Mouse (Mus musculus): ENCODE measurements at regions not wholly inside any gene's neighbourhood (a gene's known extent, or its start where the extent isn't known, plus 50 kb on each side); places are given as distances from the start of the nearest gene placed in this dataset.
"Not testable (repeated sequence)": the region's sequence is repeated elsewhere in the genome, so short reads cannot be mapped to it uniquely, and the experiment has no call there.

DNA sequence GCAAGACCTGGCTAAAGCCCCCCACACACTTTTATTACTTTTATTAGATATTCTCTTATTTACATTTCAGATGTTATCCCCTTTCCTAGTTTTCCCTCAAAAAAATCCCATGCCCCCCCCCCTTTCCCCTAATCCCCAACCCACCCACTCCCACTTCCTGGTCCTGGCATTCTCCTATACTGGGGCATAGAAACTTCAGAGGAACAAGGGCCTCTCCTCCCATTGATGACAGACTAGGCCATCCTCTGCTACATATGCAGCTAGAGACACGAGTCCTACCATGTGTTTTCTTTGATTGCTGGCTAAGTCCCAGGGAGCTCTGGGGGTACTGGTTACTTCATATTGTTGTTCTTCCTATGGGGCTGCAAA, 116.8 kb downstream of the Rfpl4b start:
- 84% methylated on average over 1 of the region's 1 CpGs for WGBS
- not testable (repeated sequence) for H3K4me1 ChIP-seq (ENCODE audit: insufficient read depth); H3K9ac ChIP-seq; ATAC-seq; DNase-seq; H3K27ac ChIP-seq (ENCODE audit: low read depth, low read length); H3K4me3 ChIP-seq (ENCODE audit: low read depth, low read length); H3K9me3 ChIP-seq (ENCODE audit: low read length); H3K27me3 ChIP-seq (ENCODE audit: insufficient read depth, low read length); H3K4me2 ChIP-seq (ENCODE audit: low read depth); H3K36me3 ChIP-seq (ENCODE audit: insufficient read depth)

DNA sequence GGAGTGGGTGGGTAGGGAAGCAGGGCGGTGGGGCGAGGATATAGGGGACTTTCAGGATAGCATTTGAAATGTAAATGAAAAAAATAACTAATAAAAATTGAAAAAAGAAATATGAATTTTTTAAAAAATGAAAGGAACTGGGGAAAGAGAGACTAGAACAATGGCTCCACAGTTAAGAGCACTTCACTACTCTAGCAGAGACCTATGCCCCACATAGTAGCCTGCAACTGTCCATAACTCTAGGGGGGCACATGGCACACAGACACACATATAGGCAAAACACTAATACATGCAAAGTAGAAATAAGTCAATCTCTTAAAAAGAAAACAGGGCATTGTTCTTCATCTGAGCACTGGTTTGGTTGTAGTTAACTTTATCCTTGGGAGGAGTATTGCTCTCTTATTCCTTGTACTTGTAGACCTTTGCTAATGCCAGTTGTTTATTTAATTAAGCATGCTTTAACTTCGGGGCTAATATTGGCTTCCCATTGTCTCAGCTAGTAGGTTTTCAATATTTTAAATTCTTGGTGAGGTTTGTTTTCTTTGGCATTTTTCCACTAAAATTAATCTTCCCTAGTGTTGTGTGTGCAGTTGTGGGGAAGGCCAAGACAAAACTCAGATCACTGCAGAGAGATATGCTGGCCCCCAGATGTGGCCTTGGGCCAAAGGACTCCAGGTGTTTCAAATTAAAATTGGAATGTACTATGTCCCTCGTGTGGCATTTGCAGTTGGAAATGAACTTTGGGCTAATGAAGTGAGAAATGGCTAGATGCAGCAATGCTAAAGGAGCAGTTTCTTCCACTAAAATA, 117.4 kb downstream of the Rfpl4b start:
- H3K4me3 ChIP-seq (ENCODE audit: low read depth, low read length), result no peak overlapping the region
- H3K27ac ChIP-seq (ENCODE audit: low read depth, low read length), result no peak overlapping the region
- no peaks in the 10 kb centered on the region for H3K27me3 ChIP-seq (ENCODE audit: insufficient read depth, low read length)
- no peak for TF ChIP-seq CTCF (IDR thresholded peaks at IDR 0.05; ENCODE audit: low read depth)
- DNase-seq (no peak), ATAC-seq (no peak)
- no peaks in the 10 kb centered on the region for H3K9me3 ChIP-seq (ENCODE audit: low read length)
- H3K9ac ChIP-seq, result no peak overlapping the region
- H3K4me2 ChIP-seq (ENCODE audit: low read depth), result no peak overlapping the region
- WGBS, result 84% methylated on average over 4 of the region's 4 CpGs
- H3K4me1 ChIP-seq (ENCODE audit: insufficient read depth), result no peaks in the 10 kb centered on the region
- no peaks in the 10 kb centered on the region for H3K36me3 ChIP-seq (ENCODE audit: insufficient read depth)

DNA sequence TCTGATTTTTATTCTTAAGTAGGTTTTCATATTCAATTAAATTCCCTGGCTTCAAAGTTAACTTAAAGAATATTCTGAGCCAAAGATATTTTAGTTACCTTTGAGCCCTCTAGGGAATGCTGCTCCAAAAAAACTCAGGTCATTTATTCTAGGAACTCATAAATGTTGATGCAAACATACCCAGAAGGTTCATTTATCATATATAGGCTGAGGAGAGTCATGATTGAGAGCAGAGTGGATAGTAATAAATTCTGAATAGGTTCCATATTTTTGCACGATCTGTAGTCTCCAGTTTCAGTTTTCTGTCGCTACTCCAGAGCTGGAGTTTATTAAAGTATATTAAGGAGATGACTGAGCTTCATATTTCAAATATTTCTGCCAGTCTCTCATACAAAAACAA, 144.1 kb downstream of the Rfpl4b start:
- Histone ChIP-seq H3K4me3 (ENCODE audit: low read depth, low read length) (no peak overlapping the region), H3K27ac (ENCODE audit: low read depth, low read length) (no peak overlapping the region), H3K9ac (no peak overlapping the region), H3K27me3 (ENCODE audit: insufficient read depth, low read length) (no peaks in the 10 kb centered on the region), H3K36me3 (ENCODE audit: insufficient read depth) (no peaks in the 10 kb centered on the region), H3K4me1 (ENCODE audit: insufficient read depth) (no peaks in the 10 kb centered on the region), H3K4me2 (ENCODE audit: low read depth) (no peak overlapping the region), H3K9me3 (ENCODE audit: low read length) (no peaks in the 10 kb centered on the region)
- no peak for DNase-seq
- no peak for ATAC-seq
- TF ChIP-seq CTCF (IDR thresholded peaks at IDR 0.05; ENCODE audit: low read depth), result no peak
- 76% methylated on average over 2 of the region's 2 CpGs for WGBS

DNA sequence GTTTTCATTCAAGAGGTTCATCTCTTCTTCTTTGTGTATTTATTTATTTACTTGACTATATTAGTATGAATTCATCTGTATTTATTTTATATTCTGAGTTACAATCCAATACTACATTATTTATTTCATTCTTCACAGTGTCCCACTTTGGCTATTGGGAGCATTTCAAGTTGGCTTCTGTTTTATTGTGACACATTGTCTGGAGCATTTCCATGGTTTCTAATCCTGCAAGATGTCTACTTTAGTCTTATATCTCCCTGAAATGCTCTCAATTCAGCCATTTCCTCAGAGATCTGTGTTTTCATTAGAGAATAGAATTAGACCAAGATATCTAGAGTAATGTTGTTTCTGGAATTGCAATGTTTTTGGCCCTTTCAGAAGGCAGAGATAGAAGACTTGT, 153.0 kb downstream of the Rfpl4b start:
- peak; percentile 30 for DNase-seq
- Histone ChIP-seq H3K9ac (no peak overlapping the region), H3K9me3 (ENCODE audit: low read length) (no peaks in the 10 kb centered on the region), H3K4me3 (ENCODE audit: low read depth, low read length) (no peak overlapping the region), H3K4me2 (ENCODE audit: low read depth) (no peak overlapping the region), H3K4me1 (ENCODE audit: insufficient read depth) (no peaks in the 10 kb centered on the region), H3K36me3 (ENCODE audit: insufficient read depth) (no peaks in the 10 kb centered on the region), H3K27ac (ENCODE audit: low read depth, low read length) (no peak overlapping the region), H3K27me3 (ENCODE audit: insufficient read depth, low read length) (no peaks in the 10 kb centered on the region)
- no peak for TF ChIP-seq CTCF (IDR thresholded peaks at IDR 0.05; ENCODE audit: low read depth)
- ATAC-seq, result no peak

DNA sequence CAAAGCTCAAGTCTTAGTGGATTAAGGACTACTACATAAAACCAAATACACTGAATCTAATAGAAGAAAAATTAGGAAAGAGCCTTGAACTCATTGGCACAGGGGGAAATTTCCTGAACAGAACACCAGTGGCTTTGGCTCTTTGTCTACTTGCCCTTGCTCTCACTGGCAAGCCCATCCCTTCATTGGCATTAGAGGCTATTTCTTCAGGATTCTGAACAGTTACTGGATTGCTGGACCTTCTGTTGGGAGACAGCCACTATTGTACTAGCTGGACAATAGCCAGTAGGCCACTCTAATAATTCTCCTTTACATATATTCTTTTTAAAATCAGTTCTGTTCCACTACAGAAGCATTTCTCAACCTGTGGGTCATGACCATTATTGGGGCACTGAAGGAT, 153.7 kb downstream of the Rfpl4b start:
- H3K4me3 ChIP-seq (ENCODE audit: low read depth, low read length), result no peak overlapping the region
- H3K36me3 ChIP-seq (ENCODE audit: insufficient read depth), result no peaks in the 10 kb centered on the region
- H3K9ac ChIP-seq, result no peak overlapping the region
- no peak for DNase-seq
- no peak for ATAC-seq
- H3K4me1 ChIP-seq (ENCODE audit: insufficient read depth), result no peaks in the 10 kb centered on the region
- H3K9me3 ChIP-seq (ENCODE audit: low read length), result no peaks in the 10 kb centered on the region
- no peak overlapping the region for H3K27ac ChIP-seq (ENCODE audit: low read depth, low read length)
- TF ChIP-seq CTCF (IDR thresholded peaks at IDR 0.05; ENCODE audit: low read depth), result no peak
- H3K27me3 ChIP-seq (ENCODE audit: insufficient read depth, low read length), result no peaks in the 10 kb centered on the region
- H3K4me2 ChIP-seq (ENCODE audit: low read depth), result no peak overlapping the region

DNA sequence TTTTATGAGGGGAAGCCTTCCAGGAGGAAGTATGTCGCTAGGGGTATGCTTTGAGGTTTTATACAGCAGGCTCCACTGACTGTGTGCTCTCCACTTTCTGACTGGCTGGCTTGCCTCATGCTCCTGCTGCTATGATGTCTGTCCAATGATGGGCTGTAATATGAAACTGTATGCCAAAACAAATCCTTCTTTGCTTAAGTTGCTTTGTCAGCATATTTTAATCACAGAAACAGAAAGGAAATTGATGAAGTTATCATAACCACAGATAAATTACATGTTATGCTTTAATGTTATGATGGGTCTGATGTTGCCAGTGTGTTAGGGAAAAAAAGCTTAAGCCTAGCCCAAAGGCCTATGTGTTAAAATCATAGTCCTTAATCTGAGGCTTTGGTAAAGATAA, 185.9 kb downstream of the Rfpl4b start:
- H3K9ac ChIP-seq, result no peak overlapping the region
- WGBS, result 68% methylated on average over 1 of the region's 1 CpGs
- no peaks in the 10 kb centered on the region for H3K36me3 ChIP-seq (ENCODE audit: insufficient read depth)
- no peak for ATAC-seq
- H3K4me3 ChIP-seq (ENCODE audit: low read depth, low read length), result no peak overlapping the region
- no peaks in the 10 kb centered on the region for H3K27me3 ChIP-seq (ENCODE audit: insufficient read depth, low read length)
- no peak for TF ChIP-seq CTCF (IDR thresholded peaks at IDR 0.05; ENCODE audit: low read depth)
- H3K4me2 ChIP-seq (ENCODE audit: low read depth), result no peak overlapping the region
- DNase-seq, result no peak
- H3K9me3 ChIP-seq (ENCODE audit: low read length), result no peaks in the 10 kb centered on the region
- no peak overlapping the region for H3K27ac ChIP-seq (ENCODE audit: low read depth, low read length)
- no peaks in the 10 kb centered on the region for H3K4me1 ChIP-seq (ENCODE audit: insufficient read depth)

- no peak overlapping the region for H3K27ac ChIP-seq (ENCODE audit: low read depth, low read length)
- no peaks in the 10 kb centered on the region for H3K4me1 ChIP-seq (ENCODE audit: insufficient read depth)
- H3K4me3 ChIP-seq (ENCODE audit: low read depth, low read length), result no peak overlapping the region
- TF ChIP-seq CTCF (IDR thresholded peaks at IDR 0.05; ENCODE audit: low read depth), result no peak
- no peak for ATAC-seq
- no peaks in the 10 kb centered on the region for H3K36me3 ChIP-seq (ENCODE audit: insufficient read depth)
- WGBS, result 56% methylated on average over 4 of the region's 4 CpGs
- H3K27me3 ChIP-seq (ENCODE audit: insufficient read depth, low read length), result no peaks in the 10 kb centered on the region
- H3K9me3 ChIP-seq (ENCODE audit: low read length), result no peaks in the 10 kb centered on the region
- H3K9ac ChIP-seq, result no peak overlapping the region
- no peak overlapping the region for H3K4me2 ChIP-seq (ENCODE audit: low read depth)
- no peak for DNase-seq
These were observed 191.6 kb downstream of the Rfpl4b start for GRCm38 (mm10) chr10:38629907-38630505.

Measured in forebrain, postnatal 0 days (tissue).